Mouse (Mus musculus) cerebellum, adult 9-11 months (tissue): ENCODE measurements around the gene Dgki.

ENCODE experiments used
- DNase-seq: peaks from one replicate; pipeline ENCODE4 v3.0.0; 2022

Dgki gene

GRCm38 (mm10) chr6:37236893-37237292 is 63.1 kb downstream of the Dgki start:
- DNase-seq = no peak

GRCm38 (mm10) chr6:37231148-37231547 is 68.8 kb downstream of the Dgki start:
- DNase-seq = no peak

GRCm38 (mm10) chr6:37222947-37223510 is 77.0 kb downstream of the Dgki start:
- DNase-seq = no peak

DNA sequence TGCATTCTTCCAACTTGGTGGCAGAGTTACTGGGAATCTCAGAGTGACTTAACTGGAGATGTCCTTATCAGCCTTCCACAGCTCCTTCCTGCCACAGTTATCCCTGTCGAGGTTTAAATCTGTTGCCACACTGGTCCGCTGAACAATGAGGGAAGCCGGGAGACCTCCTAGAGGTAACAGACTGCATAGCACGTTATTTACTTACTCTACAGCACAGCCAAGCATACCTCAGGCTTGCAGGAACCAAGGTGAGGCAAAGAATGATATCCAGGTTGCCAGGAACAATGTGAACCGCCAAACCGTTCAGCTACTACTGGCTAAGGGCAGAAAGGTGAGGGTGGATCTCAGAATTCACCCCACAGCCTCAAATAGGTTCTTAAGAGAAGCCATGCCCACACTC is 78.0 kb downstream of the Dgki start:
- DNase-seq = no peak

GRCm38 (mm10) chr6:37219110-37219509 is 80.9 kb downstream of the Dgki start:
- DNase-seq = no peak

DNA sequence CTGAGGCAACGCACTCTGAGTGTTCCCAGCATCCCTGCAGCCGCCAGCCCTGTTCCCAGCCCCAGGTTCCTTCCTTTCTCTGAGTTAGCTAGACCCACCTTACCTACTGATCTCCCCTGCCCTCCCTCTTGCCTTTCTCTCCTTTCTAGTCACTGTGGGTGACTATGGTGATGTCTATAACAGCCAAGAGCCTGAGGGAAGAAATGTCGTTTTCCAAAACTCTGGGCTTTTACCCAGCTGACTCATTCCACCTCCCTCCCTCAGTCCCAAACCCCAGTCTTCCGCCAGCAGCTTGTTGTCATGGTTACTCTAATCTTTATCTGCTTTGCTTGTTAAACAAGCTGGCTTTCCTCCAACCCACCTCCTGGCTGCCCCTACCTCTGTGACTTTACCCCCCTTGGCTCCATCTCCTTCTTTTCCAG is 83.6 kb downstream of the Dgki start:
- DNase-seq = peak; percentile 50

DNA sequence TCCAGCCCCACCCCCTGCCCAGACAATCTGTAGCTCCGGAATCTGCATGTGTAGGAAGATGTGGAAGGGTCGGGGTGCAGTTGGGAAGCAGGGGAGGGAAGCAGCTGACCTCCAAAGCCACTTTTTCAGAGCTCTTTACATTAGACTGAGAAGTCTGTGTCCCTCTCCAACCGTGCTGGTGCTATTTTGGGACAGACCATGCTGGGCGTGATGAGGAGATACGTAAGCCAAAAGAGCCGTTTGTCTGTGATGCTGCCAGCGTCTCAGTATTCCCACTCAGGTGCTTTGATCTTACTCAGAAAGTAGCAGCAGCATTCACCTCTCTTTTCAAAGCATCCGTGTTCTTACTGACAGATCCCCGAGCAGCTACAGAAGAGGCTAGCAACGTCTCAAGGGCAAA is 84.3 kb downstream of the Dgki start:
- DNase-seq = peak; percentile 47

- peak; percentile 52 for DNase-seq
Measured at GRCm38 (mm10) chr6:37212930-37213329, 87.1 kb downstream of the Dgki start.

- DNase-seq = no peak
Measured at GRCm38 (mm10) chr6:37211545-37212247, 88.3 kb downstream of the Dgki start.

DNA sequence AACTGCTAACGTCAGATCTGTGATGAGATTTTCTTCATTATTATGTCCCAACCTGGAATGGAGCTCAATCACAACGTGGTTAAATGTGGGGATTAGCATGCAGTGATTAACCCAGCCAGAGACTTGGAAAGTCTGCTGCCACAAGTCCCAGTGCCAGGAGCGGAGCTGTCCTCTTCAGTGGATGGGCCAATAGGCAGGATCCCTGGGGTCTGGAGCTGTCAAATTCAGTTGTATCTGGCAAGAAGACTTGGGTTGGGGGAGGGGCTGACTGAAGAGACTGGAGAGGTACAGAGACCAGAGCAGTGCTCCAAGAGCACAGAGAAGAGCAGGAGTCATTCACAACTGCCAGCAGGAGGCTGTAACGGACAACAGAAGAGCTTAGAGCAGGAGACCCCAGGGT is 97.1 kb downstream of the Dgki start:
- peak; percentile 51 for DNase-seq

- DNase-seq = no peak
Measured at GRCm38 (mm10) chr6:37200840-37201239, 99.1 kb downstream of the Dgki start.

DNA sequence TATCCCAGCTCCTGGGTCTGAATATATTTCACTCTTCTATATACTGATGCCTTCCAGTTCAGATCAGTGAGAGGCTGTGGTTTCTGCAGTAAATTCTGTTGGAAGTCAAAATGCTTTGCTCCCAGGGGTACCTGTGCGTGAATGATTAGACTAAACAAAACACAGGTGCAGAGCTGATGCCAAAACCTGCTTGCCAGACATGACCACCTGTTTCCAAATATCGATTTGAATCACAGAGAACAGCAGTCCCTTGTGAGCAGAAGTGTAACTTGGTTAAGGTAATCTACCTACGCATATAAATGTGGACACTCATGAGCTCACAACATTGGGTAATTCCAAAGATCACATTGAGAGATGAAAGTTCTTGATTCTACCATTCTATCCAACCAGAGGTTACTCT is 100.5 kb downstream of the Dgki start:
- no peak for DNase-seq

DNA sequence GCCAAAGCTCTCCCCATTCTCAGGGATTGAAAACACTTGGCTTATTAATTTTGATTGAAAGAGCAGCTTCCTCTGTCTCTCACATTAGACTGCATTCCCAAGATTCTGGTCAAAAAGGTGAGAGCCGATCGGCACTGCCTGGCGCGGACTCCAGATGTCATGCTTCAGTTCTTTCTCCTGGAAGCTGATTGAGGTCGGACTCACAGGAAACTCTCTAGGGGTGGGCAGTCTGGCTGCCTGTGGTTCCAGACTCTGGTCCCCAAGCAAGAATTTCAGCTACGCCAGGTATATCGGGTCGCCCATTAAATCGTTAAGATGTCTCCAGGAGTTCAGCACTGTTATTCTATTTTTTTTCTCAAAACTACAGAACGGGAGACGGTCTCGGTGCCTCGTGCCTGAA is 102.2 kb downstream of the Dgki start:
- peak; percentile 19 for DNase-seq

- DNase-seq = peak; percentile 85
Measured at GRCm38 (mm10) chr6:37196870-37197269, 103.1 kb downstream of the Dgki start.

- no peak for DNase-seq
Measured at GRCm38 (mm10) chr6:37195766-37196165, 104.2 kb downstream of the Dgki start.

GRCm38 (mm10) chr6:37181961-37182360 is 118.0 kb downstream of the Dgki start:
- peak; percentile 24 for DNase-seq

DNA sequence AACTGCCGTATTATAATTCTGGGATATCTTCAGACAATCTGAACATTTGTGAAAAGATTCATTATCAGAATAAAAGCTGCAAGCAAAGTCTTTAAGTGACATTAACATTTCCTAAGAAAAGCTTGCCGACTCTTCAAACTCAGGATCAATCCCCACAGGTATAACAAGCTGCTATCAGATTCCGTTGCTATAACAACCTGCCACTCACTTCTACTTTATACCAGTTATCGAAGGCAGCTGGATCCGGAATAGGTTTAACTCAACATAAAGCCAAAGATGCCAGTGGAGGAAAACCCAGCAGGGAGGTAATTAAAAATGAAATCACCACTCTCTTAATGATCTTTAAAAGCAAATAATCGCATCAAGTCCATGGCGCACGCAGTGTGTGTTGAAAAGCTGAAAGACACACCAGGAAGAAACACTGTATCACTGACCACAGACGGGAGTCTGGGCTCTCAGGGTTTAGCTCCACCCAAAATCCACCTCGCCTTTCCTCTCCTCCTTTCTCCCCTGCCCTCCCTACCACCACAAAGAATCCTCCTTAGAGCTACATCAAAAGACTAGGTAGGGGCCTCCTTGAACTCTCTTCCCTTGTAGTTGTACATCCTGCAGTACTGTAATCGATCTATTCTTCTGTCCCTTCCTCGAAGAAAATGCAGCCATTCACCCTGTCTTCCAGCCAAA is 128.7 kb downstream of the Dgki start:
- no peak for DNase-seq

DNA sequence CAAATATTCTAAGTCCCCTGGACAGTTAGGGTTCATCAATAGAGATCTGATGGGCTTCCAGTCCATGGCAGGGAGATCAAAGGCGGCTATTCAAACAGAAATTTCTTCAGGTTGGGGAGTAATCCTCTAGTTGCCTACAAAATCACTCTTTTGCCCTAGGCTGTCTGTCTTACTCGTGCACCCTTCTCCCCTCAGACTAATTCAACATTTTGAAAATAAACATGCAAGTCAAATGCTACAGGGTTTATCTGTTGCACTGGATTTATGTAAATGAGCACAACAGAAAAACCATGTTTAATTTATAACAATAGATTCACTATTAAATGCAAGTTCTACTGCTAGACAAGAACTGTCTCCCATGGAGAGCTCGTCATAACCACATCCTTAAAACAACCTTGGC is 141.1 kb downstream of the Dgki start:
- DNase-seq = no peak

DNA sequence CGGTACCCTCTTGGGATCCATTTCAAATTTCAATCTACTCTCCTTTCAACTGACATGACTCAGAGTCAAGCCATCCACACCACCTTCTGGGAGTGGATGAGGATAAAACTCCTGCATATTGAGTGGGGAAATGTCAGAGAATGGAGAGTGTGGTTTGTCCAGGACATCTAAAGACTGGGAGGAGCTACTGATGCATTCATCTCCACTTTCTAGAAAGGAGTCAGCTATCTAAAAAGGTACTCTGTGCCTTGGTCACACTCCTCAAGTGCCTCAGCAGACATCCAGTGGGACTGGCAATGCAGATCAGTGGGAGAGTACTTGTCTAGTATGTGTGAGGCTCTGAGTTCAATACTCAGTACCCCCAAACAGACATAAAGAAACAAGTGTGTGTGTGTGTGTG is 145.9 kb downstream of the Dgki start:
- no peak for DNase-seq

GRCm38 (mm10) chr6:37150483-37150882 is 149.5 kb downstream of the Dgki start:
- DNase-seq = no peak

DNA sequence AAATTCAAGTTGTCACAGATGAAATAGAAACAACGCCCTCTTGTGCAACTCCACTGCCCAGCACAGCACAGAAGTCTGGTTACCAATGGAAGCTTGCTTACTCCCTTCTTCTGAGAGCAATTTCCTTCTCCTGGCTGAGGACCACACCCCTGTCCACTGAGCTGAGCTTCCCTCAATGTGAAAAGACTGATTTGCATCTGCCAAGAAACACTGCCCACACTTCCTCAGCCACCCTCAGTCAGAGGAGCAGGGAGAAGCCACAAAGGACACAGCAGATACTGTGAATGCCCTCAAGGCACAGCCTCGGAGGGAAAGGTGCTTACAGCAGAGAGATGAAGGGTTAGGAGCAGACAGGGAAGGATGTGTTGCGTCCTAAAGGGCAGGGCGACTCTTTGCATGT is 149.9 kb downstream of the Dgki start:
- no peak for DNase-seq

GRCm38 (mm10) chr6:37149196-37149595 is 150.8 kb downstream of the Dgki start:
- DNase-seq = peak; percentile 64

DNA sequence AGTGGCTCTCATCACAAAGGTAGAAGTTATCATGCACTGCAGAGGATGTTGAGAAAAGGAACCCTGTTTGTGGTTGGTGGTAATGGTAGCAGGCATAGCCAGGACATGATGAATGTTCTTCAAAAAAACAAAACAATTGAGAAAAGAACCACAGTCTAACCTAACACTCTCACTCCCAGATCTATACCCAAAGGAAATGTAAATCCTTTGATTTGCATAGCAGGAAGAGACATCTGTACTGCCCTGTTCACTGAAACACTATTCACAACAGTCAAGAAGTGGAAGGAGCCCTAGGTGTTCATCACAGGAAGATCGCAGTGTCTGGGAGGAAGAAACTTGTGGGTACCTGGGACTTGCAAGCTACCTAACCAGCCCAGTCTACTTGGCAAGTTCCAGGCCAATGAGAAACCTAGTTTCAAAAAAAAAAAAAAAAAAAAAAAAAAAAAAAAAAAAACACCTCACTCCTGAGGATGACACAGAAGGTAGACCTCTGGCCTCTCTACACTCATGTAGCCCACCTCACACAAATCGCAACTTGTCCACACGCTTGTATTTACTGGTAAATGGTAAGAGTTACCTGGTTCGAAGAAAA is 152.5 kb downstream of the Dgki start:
- no peak for DNase-seq

DNA sequence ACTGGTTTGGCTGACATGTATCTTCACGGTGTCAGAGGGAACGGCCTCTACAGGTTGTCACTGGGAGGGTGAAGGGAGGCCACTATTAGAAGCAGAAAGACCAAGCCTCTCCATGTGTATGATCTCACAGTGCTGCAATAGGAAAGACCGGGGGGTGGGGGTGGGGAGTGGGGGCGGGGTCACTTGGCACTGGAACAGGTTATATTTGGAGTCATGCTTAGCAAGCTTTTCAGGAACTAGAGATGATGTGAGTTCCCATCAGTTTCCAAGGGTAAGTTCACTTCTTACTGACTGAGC is 156.2 kb downstream of the Dgki start:
- DNase-seq = no peak
